Mouse (Mus musculus) 416B (cell line): ENCODE results near the gene Acaa1b.

ENCODE experiments used
- DNase-seq: peaks from one replicate; pipeline ENCODE4 v3.0.0; 2011; ENCODE audit warnings: low read depth

The Acaa1b gene

GRCm38 (mm10) chr9:119156278-119157201 is at the start of gene Acaa1b:
Gene Acaa1b (minus strand): TSS chr9:119157093.
- DNase-seq = peak; percentile 43

GRCm38 (mm10) chr9:119206666-119207065 is 49.8 kb upstream of the Acaa1b start:
- no peak for DNase-seq

GRCm38 (mm10) chr9:119205756-119206155 is 48.9 kb upstream of the Acaa1b start:
- DNase-seq = no peak

GRCm38 (mm10) chr9:119203617-119204016 is 46.7 kb upstream of the Acaa1b start:
- no peak for DNase-seq

- no peak for DNase-seq
Observed at GRCm38 (mm10) chr9:119201653-119202052, 44.8 kb upstream of the Acaa1b start.

GRCm38 (mm10) chr9:119199151-119199861 is 42.4 kb upstream of the Acaa1b start:
- DNase-seq = peak; percentile 24

- no peak for DNase-seq
Observed at GRCm38 (mm10) chr9:119192202-119192990, 35.5 kb upstream of the Acaa1b start.

- DNase-seq = no peak
Observed at GRCm38 (mm10) chr9:119181241-119181728, 24.4 kb upstream of the Acaa1b start.

GRCm38 (mm10) chr9:119179292-119179691 is 22.4 kb upstream of the Acaa1b start:
- DNase-seq = no peak

- DNase-seq = no peak
Observed at GRCm38 (mm10) chr9:119167608-119168007, 10.7 kb upstream of the Acaa1b start.

- no peak for DNase-seq
Observed at GRCm38 (mm10) chr9:119165548-119165947, 8.7 kb upstream of the Acaa1b start.

GRCm38 (mm10) chr9:119164743-119165142 is 7.8 kb upstream of the Acaa1b start:
- DNase-seq = peak; percentile 21

- no peak for DNase-seq
Observed at GRCm38 (mm10) chr9:119160689-119161088, 3.8 kb upstream of the Acaa1b start.

- DNase-seq = no peak
Observed at GRCm38 (mm10) chr9:119158861-119159260, 2.0 kb upstream of the Acaa1b start, which contains the start of gene Gm47289. Gene Gm47289 (plus strand): TSS chr9:119159161.

- no peak for DNase-seq
Observed at GRCm38 (mm10) chr9:119155826-119156225, 1.1 kb downstream of the Acaa1b start.

GRCm38 (mm10) chr9:119155416-119155815 is 1.5 kb downstream of the Acaa1b start:
- no peak for DNase-seq

GRCm38 (mm10) chr9:119151751-119152150 is 5.1 kb downstream of the Acaa1b start:
- DNase-seq = no peak

GRCm38 (mm10) chr9:119149601-119150000 is 7.3 kb downstream of the Acaa1b start:
- peak; percentile 50 for DNase-seq

- DNase-seq = no peak
Observed at GRCm38 (mm10) chr9:119146098-119146770, 10.7 kb downstream of the Acaa1b start.

GRCm38 (mm10) chr9:119145638-119146037 is 11.3 kb downstream of the Acaa1b start:
- no peak for DNase-seq

- DNase-seq = no peak
Observed at GRCm38 (mm10) chr9:119145137-119145536, 11.8 kb downstream of the Acaa1b start.
